Mouse (Mus musculus): ENCODE data around the gene Sgms1.

Gene Sgms1

DNA sequence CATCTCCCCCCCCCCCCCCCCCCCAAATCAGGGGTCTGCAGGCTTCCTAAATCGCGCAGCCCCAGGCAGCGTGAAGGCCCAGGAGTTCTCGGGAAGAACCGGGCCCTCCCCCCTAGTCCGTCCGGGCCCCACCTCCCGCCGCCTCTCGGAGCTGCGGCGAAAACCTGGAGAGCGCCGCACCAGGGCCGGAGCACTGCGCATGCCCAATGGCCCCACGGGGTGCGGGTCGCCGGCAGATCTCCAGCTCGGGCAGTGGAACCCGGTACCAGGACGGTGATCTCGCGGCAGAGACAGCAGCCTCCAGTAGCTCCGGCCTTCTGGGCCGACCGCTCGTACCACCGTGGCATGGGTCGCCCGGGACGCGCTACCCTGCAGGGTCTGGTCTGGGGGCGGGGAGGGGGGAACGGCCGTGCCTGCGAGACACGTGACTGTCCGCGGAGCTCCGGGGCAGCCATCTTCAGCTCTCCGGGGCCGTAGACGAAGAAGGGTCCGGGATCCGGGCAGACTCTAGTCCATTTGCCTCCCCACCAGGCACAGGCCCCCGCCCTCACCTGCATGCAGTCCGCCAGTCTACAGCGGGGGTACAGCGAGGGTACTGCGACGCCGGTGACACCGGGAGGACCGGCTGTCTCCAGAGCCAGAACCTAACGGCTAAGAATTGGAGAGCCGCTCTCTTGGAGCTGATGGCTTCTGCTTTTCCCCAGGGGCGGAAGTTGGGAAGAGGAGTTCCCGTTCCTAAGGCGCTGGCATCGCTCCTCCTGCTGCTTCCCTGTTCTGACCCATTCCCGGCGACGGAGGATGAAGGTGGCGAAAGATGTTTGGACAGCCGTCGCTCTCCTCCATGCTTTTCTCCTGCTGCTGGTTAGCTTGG lies at the start of gene Sgms1:
TSS of gene Sgms1 (minus strand) at position 714 of the 871 bp plus-strand sequence.
- DNase-seq (ENCODE audit: low read depth) = peak; percentile 80

DNA sequence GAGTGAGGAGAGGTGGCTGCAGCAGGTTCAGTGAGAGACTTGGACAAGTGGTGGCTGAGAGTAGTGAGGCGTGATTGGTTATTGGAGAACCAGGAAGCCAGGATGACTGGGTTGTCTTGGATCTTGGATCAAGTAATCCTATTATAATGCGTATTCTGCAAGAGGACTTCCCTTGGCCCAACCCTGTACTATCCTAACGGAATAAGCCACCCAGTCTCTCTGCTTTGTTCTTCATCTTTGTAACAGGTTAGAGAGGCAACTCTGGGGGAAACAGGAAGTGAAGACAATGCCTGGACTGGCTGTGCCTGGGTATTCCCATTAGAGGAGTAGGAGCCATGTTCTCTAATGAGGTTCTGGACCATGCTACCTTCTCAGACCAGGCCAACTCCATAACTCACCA lies 36.3 kb upstream of the Sgms1 start:
- DNase-seq (ENCODE audit: low read depth) = no peak

DNA sequence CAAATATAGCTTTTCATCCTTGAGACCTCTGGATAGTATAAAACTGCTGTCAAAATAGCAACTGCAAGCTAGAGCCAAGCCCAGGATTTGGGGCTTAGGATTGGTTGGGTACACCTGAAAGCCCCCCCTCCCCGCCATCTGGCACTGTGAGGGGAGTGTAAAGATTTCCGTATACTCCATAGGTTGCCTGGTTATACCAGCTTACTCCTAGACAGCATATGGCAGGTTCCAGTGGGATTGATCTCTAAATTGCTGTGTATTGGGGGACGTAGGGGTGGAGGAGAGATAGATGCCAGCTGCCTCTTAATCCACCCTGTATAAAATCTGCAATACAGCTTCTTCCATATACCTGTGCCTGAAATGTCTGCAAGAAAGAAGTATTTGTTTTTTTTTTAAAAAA lies 35.2 kb upstream of the Sgms1 start:
- DNase-seq (ENCODE audit: low read depth) = no peak

DNA sequence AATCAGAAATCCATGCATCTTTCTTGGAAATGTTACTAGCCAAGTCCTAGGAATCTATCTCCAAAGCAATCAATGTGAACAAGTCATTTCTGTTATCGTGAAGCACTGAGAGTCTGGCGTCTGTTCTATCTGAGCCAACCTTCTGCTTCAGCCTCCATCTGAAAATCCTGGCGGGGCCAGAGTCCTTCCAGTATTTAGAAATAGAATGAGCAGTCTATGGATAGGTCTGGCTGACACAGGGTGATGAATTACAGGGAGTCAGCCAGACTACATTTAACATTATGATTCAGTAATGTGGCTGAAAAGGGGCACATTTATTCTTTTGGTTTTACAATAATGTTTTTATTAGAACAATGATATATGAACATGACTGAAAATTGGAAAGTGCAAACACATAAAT lies 29.6 kb upstream of the Sgms1 start:
- DNase-seq (ENCODE audit: low read depth) = no peak

DNA sequence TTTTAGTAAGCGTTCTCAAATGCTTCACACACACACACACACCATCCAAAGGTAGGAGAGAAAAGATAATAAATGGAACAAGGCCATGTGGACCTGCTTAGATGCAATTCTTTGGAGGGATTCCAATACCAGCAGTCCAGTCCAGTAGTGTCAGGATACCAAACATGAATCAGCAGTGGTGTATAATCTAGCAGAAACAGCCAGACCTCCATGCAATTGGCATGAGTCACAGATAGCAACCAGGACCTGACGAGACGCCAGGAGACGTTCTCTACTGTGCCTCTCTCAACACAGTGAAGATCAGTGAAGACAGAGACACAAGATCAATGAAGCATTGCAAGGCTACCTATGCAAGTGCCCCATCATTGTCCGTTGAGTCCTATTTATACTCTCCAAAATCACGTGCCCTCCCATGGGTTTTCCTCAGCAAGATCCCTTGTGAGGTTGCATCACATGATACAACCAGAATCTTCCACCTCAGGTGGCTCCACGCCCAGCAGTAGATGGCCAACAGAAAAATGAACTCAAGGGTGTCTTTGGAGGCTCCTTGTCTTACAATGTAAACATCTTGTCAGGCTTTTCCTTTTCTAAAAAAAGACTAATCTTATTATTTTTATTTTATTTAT lies 27.3 kb upstream of the Sgms1 start:
- DNase-seq (ENCODE audit: low read depth) = no peak

- DNase-seq (ENCODE audit: low read depth) = no peak
These were observed 20.3 kb upstream of the Sgms1 start for GRCm38 (mm10) chr19:32409603-32410360.

- no peak for DNase-seq (ENCODE audit: low read depth)
These were observed 17.2 kb upstream of the Sgms1 start for GRCm38 (mm10) chr19:32406717-32407116.

- DNase-seq (ENCODE audit: low read depth) = no peak
These were observed 14.9 kb upstream of the Sgms1 start for GRCm38 (mm10) chr19:32404386-32404785.

DNA sequence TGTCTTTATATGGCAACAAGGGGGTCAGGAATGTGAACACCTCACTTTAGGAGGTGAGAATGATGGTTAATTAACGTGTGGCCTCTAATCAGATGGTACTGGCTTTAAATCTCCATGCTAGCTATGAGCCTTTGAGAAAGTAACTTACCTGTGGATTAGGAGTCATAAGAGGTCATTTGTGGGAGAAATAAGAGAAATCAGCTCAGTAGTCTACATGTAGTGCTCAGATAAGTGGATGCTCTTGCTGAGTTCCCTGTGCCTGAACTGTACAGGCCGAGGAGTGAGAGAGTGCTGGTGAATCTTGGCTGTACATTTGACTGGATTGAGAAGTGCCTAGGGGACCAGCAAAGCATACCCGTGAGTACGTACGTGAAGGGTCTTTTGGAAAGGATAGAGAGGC lies 14.3 kb upstream of the Sgms1 start:
- no peak for DNase-seq (ENCODE audit: low read depth)

GRCm38 (mm10) chr19:32398491-32398890 lies 9.0 kb upstream of the Sgms1 start:
- DNase-seq (ENCODE audit: low read depth) = no peak

DNA sequence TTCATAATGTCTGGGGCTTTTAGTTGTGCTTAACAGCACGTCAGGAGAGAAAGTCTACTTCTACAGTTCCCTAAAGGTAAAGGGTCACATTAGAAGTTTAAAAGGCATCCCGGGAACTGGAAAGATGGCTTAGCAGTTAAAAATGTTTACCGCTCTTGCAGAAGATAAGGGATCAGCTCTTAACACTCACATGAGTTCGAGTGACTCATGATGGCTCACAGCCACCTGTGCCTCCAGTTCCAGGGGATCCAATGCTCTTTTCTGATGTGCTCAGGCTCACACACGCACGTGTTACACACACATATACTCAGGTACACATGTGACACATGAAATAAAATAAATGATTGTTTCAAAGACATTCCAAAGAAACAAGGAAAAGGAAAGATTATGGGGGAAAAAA lies 6.8 kb upstream of the Sgms1 start:
- no peak for DNase-seq (ENCODE audit: low read depth)

- DNase-seq (ENCODE audit: low read depth) = no peak
These were observed 5.3 kb upstream of the Sgms1 start for GRCm38 (mm10) chr19:32394825-32395224.

GRCm38 (mm10) chr19:32393758-32394450 lies 4.4 kb upstream of the Sgms1 start:
- no peak for DNase-seq (ENCODE audit: low read depth)

DNA sequence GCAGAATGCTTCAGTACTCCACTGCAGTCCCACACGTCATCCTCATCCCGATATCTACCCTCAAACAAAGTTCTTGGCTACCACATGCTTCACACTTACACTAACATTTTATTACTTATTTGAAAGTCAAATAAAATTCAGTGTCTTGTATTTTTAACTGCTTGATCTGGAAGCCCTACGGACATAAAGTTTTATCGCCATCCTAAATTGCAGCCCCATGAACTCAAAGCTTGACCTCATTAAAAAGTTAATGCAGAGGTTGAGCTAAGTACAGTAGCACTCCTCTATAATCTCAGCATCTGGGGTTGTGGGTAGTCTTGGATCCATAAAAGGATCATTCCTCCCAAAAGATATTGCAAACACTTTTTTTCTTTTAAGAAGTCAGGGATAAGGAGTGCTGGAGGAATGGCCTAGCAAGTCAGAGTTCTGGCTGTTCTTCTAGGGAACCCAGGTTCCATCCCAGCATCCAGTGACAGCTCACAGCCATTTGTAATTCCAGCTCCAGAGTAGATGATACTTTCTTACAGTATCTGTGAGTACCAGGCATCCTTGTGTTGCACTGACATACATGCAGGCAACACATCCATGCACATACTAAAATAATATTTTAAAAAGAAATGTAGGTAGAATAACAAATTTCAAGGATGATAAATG lies 3.7 kb upstream of the Sgms1 start:
- no peak for DNase-seq (ENCODE audit: low read depth)

GRCm38 (mm10) chr19:32391441-32391840 lies 1.9 kb upstream of the Sgms1 start:
- no peak for DNase-seq (ENCODE audit: low read depth)

DNA sequence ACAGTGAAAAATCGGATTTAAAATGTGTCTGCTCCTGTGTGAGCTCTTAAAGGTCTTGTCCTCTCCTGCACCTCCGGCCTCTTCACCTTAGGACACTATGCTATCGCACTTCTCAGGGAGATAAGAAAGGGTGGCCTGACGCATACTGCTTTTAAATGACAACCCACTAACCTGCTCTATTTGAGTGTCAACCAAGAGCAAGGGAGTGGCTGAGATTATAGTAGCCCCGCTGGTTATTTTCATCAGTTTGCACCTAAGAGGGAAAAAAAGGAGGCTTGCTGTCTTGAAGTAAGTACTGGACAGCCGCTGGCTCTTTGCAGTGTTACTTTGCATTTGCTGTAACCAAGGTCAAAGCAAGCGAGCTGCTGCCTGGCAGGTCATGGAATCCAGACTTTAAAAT lies 602 bp upstream of the Sgms1 start:
- DNase-seq (ENCODE audit: low read depth) = no peak

GRCm38 (mm10) chr19:32388191-32388921 lies 1.2 kb downstream of the Sgms1 start:
- DNase-seq (ENCODE audit: low read depth) = peak; percentile 67

- DNase-seq (ENCODE audit: low read depth) = no peak
These were observed 1.9 kb downstream of the Sgms1 start for GRCm38 (mm10) chr19:32387403-32388190.

GRCm38 (mm10) chr19:32386556-32387402 lies 2.7 kb downstream of the Sgms1 start:
- DNase-seq (ENCODE audit: low read depth) = no peak

Measured in c-Kit-positive CD71-negative TER-119-negative erythroid progenitor cells, embryonic 14.5 days (primary cell).